Mouse (Mus musculus) kidney, adult 2 months (tissue): ENCODE results near the gene Zscan10. TPM values are rescaled to one million over a fixed set of nuclear protein-coding genes. Genes with fewer than 3 reads are reported as not detected.

Experiments
- DNase-seq: peaks from one replicate; pipeline ENCODE4 v3.0.0; 2021
- H3K27ac ChIP-seq: fragments of 200-500 bp; 2 replicates; pipeline ENCODE4 v1.5.1; 2012; ENCODE audit warnings: low read depth, low read length, control low read depth, inconsistent platforms; ENCODE audit not compliant: insufficient read depth
- H3K27me3 ChIP-seq: fragments of 200-500 bp; replicated peaks from 2 replicates; pipeline ENCODE4 v1.6.1; 2012; ENCODE audit warnings: mild to moderate bottlenecking, moderate library complexity, low read length, inconsistent platforms; ENCODE audit not compliant: control insufficient read depth, insufficient read depth
- H3K36me3 ChIP-seq: fragments of 200-500 bp; 2 replicates; pipeline ENCODE4 v1.6.1; 2012; ENCODE audit warnings: mild to moderate bottlenecking, moderate library complexity, low read length, inconsistent platforms; ENCODE audit not compliant: control insufficient read depth, insufficient read depth
- H3K4me1 ChIP-seq: fragments of 200-500 bp; 2 replicates; pipeline ENCODE4 v1.6.1; 2011; ENCODE audit warnings: low read length; ENCODE audit not compliant: control insufficient read depth, insufficient read depth
- H3K4me3 ChIP-seq: fragments of 200-500 bp; 2 replicates; pipeline ENCODE4 v1.5.1; 2011; ENCODE audit warnings: mild to moderate bottlenecking, low read depth, low read length, control low read depth; ENCODE audit not compliant: insufficient read depth
- CTCF ChIP-seq: fragments of 200-500 bp; conservative IDR thresholded peaks from 2 replicates; pipeline ENCODE4 v1.5.1; 2011; ENCODE audit warnings: low read depth, mild to moderate bottlenecking, control low read depth, low read length, moderate library complexity, mixed read lengths; ENCODE audit not compliant: insufficient read depth, insufficient read length
- POLR2A ChIP-seq: fragments of 200-500 bp; IDR thresholded peaks from one replicate; pipeline ENCODE4 v1.6.1; 2011; ENCODE audit warnings: low read depth, low read length, control low read depth
- WGBS: fragments of 180-500 bp; shearing (Covaris S2); methylation state at CpG from one replicate; pipeline ENCODE4 v1.1.7; 2018; 5-methylcytosine and 5-hydroxymethylcytosine counted together
- polyA plus RNA-seq: library from polyadenylated mRNA; depleted of rRNA; stranded (reverse); fragments of >200 nt; gene quantifications from 2 replicates; pipeline ENCODE4 v1.2.3, GENCODE M21; 2012; rRNA removed

The Zscan10 gene
- polyA plus RNA-seq, result 0.11 TPM in 1 of 2 replicates, not detected in the other

- WGBS, result 82% methylated on average over 15 of the region's 15 CpGs
- Histone ChIP-seq H3K36me3 (no peaks in the 10 kb centered on the region), H3K27me3 (no peaks in the 10 kb centered on the region), H3K4me1 (no peaks in the 10 kb centered on the region), H3K4me3 (no peak within 1 kb of the TSS), H3K27ac (0 out of 2 replicates have a peak within 1 kb of the TSS, but pooled peaks have one; percentile 86)
- no peak for DNase-seq
- no peak for TF ChIP-seq CTCF
- no peak for TF ChIP-seq POLR2A
Observed at GRCm38 (mm10) chr17:23600641-23601622, at the start of gene Zscan10. Gene Zscan10, plus strand, starts transcription at chr17:23600856.

GRCm38 (mm10) chr17:23550856-23551255, 49.8 kb upstream of the Zscan10 start:
- Histone ChIP-seq H3K27ac (peak overlapping the region; percentile 50; the same call in 1 of the 2 replicates), H3K36me3 (no peaks in the 10 kb centered on the region), H3K4me1 (no peaks in the 10 kb centered on the region), H3K4me3 (peak overlapping the region; percentile 71), H3K27me3 (no peaks in the 10 kb centered on the region)
- DNase-seq, result no peak
- 7% methylated on average over 15 of the region's 15 CpGs for WGBS
- no peak for TF ChIP-seq CTCF
- no peak for TF ChIP-seq POLR2A

- H3K4me1 ChIP-seq, result no peaks in the 10 kb centered on the region
- H3K4me3 ChIP-seq, result no peak overlapping the region
- DNase-seq, result no peak
- H3K27me3 ChIP-seq, result no peaks in the 10 kb centered on the region
- no peaks in the 10 kb centered on the region for H3K36me3 ChIP-seq
- TF ChIP-seq CTCF, result no peak
- TF ChIP-seq POLR2A, result no peak
- no peak overlapping the region for H3K27ac ChIP-seq
Observed at GRCm38 (mm10) chr17:23551416-23551815, 49.2 kb upstream of the Zscan10 start.

- WGBS, result 77% methylated on average over 5 of the region's 5 CpGs
- DNase-seq, result no peak
- H3K4me3 ChIP-seq, result no peak overlapping the region
- no peaks in the 10 kb centered on the region for H3K4me1 ChIP-seq
- TF ChIP-seq POLR2A, result no peak
- no peak for TF ChIP-seq CTCF
- H3K27me3 ChIP-seq, result no peaks in the 10 kb centered on the region
- H3K27ac ChIP-seq, result no peak overlapping the region
- no peaks in the 10 kb centered on the region for H3K36me3 ChIP-seq
Observed at GRCm38 (mm10) chr17:23551963-23552362, 48.7 kb upstream of the Zscan10 start.

GRCm38 (mm10) chr17:23552896-23553633, 47.6 kb upstream of the Zscan10 start:
- no peak for DNase-seq
- H3K27me3 ChIP-seq, result no peaks in the 10 kb centered on the region
- WGBS, result 92% methylated on average over 8 of the region's 8 CpGs
- H3K27ac ChIP-seq, result no peak overlapping the region
- H3K4me1 ChIP-seq, result no peaks in the 10 kb centered on the region
- H3K4me3 ChIP-seq, result no peak overlapping the region
- peaks cover 2% of the 10 kb centered on the region; the same call in 1 of the 2 replicates for H3K36me3 ChIP-seq
- TF ChIP-seq CTCF (no peak), POLR2A (no peak)

GRCm38 (mm10) chr17:23553634-23554120, 47.0 kb upstream of the Zscan10 start:
- no peak for DNase-seq
- TF ChIP-seq POLR2A (no peak), CTCF (no peak)
- Histone ChIP-seq H3K4me3 (no peak overlapping the region), H3K27ac (no peak overlapping the region), H3K36me3 (peaks cover 2% of the 10 kb centered on the region; the same call in 1 of the 2 replicates), H3K27me3 (no peaks in the 10 kb centered on the region), H3K4me1 (no peaks in the 10 kb centered on the region)
- 85% methylated on average over 1 of the region's 1 CpGs for WGBS

- H3K36me3 ChIP-seq, result peaks cover 2% of the 10 kb centered on the region; the same call in 1 of the 2 replicates
- no peak overlapping the region for H3K4me3 ChIP-seq
- TF ChIP-seq CTCF (no peak), POLR2A (no peak)
- no peaks in the 10 kb centered on the region for H3K27me3 ChIP-seq
- H3K4me1 ChIP-seq, result no peaks in the 10 kb centered on the region
- no peak for DNase-seq
- H3K27ac ChIP-seq, result no peak overlapping the region
Observed at GRCm38 (mm10) chr17:23554321-23554720, 46.3 kb upstream of the Zscan10 start.
